Mouse (Mus musculus) cerebellum, adult 8-10 months (tissue): Measurements from ENCODE around the gene Tenm4.
A peak's percentile ranks its signal among the peaks of the same experiment; 100 is the strongest.

Source experiments
- DNase-seq: peaks from one replicate; pipeline ENCODE4 v3.0.0; 2022

The Tenm4 gene

DNA sequence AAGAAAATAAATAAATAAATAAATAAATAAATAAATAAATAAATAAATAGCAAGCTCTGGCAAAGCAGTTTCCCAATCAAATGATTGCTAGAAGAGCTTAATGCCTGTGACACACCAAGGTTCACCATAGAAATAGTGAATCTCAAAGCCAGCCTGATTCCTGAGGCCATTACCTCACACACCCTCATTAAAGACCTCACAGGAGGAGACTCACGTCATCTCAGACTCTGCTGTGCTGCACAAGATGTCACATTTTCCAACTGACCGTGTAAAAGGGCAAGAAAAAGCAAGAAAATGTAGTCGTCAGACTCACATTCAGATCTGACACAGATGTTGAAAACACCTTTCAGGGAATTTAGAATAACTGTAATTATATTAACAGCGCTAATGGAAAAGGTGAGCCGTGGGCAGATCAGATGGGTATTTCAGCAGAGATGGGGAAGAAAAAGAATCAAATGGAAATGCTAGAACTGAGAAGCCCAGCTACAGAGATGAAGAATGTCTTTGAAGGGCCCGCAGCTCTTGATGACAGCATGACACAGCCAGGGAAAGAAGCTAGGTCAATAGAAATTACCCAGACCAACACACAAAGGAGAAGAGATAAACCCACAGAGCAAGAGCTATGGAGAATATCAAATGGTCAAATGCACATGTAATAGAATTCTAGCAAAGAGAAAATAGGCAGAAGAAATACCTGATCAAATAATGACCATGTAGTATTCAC, 709.3 kb downstream of the Tenm4 start:
- DNase-seq = no peak

DNA sequence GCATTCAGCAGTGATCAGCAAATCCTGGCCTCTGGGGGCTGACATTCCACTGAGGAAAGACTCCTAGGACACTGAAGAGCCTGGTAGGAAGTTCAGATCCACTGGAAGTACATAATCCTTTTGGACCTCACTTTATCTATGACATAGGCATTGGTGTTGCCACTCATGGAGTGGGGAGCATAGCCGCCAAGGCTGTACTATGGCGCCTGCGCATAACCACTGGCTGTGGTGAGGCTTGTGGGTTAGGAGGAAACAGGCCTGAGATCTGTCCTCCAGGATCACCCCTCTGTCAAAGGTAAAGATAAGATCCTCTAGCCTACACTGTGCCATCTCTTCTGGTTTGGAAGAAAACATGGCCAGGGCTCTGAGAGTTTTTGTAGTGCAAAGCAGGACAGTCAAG, 712.3 kb downstream of the Tenm4 start:
- no peak for DNase-seq

DNA sequence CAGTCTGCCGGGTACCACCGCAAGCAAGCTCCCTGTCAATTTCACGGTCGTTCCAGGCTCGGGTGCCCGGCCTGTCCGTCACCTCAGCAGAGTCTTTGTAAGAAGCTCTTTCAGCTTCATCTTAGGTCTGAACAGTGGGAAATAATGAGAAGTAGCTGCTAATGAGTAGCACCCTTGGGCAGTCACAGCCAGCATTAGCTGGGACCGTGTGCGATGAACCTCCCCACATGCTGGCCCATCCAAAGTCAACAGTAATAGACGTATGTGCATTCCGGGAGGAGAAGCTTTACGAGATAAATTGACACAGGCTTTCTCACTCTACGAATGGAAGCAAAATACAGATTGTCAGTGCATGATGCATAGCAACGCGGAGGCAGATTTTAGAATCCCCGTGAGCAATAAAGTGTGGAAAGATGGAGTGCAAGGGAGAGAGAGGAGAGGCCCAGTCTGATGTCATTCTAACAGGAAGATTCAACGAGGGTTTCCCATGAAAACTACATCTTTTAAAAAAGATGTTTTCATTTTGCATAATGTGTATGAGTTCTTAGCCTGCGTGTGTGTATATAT, 716.1 kb downstream of the Tenm4 start:
- no peak for DNase-seq

DNA sequence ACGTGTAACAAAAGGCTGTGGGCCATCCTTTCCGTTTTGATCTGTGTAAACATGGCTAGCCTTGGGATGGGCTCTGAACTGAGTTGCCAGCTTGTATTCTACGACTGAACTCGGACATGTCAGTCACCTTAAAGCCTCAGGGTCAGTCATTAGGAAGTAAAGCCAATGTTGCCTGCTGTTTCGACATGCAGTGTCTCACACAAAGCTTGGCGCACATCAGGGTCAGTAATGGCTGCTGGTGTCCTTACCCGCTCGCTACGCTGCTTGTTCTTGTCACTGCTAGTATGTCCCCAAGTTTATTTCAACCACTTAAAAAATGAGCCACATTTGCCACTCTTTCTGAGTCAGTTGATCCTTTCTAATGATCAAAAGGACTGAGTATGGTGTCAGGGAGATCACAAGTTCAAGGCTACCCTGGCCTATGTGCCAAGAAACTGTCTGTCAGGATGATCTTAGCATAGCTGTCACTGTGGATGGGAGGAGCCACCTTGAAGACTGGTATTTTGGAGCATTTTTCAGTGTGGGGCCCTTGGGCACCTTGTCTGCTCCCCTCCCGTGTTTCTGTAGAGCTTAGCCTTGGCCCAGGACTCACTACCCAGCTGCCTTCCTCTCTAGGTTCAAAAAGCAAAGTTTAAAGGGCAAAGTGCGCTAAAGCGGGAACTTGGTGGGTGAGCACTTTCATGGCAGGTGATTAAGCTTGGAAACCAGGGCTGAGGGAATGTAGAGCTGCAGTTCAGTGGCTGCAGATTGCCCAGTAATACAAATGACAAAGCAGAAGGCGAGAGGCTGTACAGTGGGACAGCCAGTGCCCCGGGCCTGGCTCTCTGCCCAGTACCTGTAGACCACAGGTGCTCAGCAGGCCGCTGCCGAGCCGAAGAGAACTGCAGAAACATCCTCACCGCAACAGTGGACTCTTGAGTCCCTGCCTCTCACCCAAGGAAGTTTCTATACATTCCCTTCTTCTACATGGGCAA, 718.3 kb downstream of the Tenm4 start:
- no peak for DNase-seq

DNA sequence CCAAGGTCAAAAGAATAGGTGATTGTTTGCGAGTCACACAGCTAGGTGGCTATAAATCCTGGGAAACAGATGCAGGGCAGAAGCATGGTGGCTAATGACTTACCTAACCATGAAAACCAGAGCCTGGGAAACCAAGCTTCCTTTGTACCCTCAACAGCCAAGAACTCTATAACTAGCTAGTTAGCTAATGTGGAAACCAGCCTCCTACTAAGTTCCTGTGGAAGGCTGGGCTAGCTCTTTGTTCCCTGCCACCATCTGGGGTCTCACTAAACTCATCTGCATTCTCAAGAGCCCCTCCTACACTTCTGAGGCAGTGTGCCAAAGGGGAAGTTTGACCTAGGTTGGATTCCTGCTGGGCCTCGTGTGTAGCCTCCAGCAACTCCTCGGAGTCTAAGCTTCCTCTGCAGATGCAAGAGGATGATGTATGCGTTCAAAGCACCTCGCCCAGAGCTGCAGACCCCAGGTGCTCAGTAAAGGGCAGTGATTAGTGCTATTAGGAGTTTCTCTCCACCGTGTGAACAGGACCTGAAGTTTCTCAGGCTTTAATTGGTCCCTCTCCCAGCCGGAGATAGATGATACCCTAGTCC, 719.1 kb downstream of the Tenm4 start:
- no peak for DNase-seq

DNA sequence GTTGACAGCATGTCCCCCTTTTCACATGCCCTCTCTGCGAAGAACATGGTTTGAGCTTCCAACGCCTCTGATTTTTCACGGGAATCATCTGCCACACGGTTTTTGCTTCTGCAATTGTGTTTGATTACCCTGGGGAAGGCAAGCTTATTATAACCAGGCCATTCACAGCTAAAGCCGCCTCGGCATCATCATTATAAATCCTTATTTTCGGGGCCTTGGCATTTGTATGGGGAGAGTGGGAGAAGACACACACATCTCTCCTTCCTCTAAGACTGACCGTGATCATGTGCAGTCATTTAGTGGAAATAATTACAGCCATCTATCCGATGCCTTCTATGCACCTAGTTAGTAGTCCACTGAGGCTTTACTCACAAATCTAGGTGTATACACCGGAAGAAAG, 719.9 kb downstream of the Tenm4 start:
- no peak for DNase-seq

DNA sequence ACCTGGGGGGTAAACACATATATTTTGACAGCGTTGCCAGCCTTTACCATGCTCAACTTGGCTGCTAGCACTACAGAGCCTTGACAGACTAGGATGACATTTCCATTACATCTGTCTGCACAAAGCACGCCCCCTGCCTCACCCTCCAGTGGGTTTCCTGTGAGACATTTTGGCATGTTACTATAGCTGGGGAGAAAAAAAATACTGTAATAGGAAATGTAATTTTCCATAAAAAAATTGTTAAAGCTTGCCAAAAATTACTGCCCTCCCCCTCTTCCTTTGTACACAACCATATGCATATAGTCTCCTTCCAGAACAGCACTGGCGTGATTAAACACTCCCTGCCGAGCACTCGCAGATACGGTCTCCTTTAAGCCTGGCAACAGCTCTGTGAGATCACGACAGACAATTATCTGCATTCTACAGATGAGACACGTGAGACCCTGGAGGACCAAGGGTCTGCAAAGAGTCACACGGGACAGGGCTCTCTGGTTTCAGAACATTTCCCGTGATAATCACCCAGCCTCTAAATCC, 728.1 kb downstream of the Tenm4 start:
- DNase-seq = no peak

DNA sequence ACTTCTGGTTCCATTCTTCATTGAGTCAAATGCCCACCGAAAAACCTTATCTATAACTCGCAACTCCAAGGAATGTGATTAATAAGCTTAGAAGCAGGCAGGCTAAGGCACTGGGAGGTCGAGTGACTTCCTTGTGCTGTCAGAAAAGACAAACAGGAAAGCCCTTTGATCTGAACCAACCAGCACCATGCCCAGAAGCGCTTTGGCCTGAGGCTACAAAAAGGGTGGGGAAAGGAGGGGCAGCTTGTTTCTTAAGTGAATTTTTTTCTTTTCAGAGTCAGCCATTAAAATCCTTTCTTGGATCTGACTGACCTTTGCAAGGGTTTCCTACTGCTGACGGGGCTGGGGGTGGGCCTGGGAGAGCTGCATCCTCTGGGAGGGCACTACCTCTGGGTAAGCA, 731.1 kb downstream of the Tenm4 start:
- DNase-seq = no peak

DNA sequence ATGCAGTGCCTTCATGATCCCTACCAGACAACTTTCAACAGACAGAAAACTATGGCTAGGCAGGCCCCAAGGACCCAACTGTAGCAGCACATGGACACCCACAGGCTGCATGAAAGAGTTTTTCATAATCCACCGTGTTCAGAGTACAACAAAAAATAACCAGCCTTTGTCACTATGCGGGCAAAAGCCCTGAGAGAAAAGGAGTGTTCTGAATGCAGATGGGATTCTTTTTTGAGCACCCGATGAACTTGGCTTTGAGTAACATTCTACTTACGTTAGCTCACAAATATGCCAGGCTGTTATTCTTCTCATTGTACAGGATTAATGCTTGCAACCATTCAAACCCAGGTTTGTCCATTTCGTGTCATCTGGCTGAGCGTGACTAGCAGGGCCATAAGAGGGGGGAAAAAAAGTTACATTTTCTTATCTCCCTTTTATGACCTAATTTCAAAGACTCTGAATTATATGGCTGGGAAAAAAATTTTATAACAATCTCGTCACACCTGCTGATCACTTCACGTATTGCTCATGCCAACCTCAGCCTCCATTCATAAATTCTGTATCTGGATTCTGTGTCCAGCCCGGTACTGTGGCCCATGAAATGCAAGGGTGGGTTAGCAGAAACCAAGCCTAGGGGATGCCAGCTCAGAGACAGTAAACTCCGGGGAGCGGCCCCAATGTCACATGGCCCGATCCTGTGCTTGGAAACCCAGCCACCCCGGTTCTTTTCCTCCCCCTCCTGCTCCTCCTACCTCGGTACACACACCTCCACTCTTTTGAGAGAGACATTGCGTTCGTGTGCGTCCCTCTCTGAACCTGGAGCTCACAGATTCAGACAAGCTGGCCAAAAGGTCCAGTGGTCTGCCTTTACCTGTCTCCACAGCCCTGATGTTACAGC, 732.3 kb downstream of the Tenm4 start:
- no peak for DNase-seq

DNA sequence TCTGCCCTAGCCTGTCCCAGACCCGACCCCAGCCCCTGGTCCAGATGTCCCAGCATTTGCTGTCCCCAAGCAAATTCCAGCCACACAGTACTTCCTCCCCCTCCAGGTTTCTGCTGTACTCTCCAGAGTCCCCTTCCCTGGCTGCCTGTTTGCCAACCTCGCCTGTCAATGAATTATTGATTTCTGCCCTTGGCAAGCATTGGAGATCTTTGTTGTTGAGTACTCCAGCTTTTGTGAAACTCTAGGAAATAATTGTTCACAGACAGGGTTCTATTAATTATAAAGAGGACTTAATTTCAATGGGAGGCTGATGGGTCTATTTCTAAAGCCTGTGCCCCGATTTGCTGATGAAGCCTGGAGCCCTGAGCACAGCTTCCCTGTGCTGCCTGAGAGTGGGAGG, 733.4 kb downstream of the Tenm4 start:
- DNase-seq = no peak

DNA sequence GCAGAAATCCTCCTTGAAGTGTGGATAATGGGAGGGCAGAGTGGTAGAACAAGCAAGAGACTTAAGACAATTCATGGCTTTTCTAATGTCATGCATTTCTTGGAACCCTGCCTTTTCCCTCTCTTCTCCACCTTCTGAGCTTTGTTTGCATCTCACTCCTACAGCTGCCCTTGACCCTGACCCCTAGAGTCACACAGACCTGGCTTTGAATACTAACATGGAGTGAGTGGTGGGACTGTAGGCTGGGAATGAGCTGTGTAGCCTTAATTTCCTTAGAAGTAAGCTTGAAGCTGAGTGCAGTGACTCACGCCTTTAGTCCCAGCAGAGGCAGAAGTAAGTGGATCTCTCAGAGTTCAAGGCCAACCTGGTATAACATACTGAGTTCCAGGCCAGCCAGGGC, 733.9 kb downstream of the Tenm4 start:
- DNase-seq = no peak

DNA sequence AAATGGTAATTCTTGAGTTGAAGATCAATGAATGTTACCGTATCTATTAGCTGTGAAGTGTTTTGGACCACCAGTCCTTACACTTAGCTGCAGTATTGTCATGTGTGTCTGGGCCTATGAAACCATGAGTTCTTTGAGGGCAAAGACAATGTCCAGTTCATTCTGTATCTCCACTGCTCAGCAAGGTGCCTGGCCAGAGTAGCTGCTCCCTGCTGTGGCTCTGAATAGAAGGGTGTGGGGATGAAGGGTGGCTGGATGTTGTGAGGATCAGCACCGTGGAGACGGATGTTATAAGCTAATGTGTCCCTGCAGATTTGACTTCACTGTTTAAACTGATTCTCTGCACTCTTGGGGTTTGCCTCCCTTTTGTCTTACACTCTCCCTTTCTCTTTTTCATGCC, 734.4 kb downstream of the Tenm4 start:
- no peak for DNase-seq

DNA sequence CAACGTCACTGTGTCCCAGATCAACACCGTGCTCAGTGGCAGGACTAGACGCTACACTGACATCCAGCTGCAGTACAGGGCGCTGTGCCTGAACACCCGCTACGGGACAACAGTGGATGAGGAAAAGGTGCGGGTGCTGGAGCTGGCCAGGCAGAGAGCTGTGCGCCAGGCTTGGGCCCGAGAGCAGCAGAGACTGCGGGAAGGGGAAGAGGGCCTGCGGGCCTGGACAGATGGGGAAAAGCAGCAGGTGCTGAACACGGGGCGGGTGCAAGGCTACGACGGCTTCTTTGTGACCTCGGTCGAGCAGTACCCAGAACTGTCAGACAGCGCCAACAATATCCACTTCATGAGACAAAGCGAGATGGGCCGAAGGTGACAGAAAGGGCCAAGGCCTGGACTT, 735.2 kb downstream of the Tenm4 start:
- no peak for DNase-seq

DNA sequence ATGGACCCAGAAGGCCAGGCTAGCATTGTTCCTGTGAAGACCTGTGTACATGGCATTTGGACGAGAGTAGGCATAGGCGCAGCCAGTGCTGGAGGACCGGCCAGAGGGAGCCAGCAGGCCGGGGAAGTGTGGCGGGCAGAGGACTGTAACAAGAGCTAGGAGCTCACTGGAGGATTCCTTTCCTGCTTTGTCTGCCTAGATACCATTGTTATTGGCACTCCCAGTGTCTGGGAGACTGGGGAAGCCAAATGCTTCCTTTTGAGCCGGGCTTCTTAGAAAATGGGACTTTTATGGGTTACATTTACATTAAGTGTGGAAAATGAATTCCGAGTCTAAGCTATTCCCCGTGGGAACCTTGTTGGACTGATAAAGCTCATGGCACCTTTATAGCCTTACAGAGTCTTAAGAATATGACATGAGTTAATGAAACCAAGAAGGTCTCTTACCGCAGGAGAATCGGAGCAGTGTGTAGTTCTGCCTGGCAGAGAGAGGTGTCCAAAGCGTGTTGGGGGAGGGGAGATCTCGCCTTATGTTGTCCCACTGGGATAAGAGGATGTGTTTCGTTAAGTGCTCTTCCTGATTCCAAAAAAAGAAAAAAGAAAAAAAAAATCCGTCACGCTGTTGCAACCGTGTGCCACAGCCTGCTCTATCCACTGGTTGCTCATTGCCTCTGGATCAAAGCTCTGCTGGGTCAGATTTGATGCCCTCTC, 737.1 kb downstream of the Tenm4 start:
- DNase-seq = no peak

DNA sequence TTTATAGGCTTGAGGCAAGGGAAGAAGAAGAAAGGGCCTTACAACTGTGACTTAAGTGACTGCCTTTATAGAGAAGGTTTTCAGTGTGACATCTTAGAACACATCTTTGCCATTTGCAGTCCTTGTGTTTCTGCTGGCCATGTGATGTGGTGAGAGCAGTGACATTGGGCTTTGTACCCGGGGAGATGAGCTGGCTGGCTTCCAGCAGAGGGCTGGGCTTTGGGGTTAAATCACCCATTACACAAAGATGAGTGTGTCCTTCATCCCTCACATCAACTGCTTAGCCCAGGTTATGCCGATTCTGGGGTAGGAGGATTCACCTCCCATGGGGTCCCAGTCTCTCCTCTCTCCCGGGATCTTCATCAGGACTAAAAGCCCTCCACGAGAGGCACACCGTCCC, 738.8 kb downstream of the Tenm4 start:
- DNase-seq = no peak

DNA sequence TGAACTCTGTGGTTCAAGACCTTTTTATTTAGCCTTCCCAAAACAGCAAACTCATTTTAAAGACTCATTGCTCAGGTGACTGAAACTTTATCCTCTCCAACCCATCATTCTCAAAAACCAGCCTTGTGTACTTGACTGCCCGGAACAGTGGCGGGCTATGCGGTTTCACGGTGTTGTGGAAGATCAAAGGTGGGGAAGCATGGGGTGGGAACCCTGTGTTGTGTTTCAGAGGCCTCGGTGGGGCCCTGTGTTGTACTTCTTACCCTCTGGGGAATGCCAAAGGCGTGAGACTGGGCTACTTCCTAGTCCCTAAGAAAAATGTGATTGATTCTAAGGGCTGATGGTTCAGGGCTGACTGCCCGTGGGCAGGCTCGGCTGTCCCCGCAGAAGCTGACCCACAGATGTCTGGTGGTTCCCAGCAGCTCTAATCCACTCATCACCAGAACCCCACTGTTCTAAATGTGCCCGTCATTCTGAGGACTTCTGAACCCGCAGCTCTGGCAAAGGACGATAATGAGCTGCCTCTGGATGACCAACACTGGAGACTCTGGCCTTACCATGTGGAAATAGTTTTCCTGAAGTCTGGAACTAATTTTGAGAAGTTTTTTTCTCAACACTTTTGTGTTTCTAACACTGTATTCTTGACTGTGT, 739.4 kb downstream of the Tenm4 start:
- DNase-seq = no peak

DNA sequence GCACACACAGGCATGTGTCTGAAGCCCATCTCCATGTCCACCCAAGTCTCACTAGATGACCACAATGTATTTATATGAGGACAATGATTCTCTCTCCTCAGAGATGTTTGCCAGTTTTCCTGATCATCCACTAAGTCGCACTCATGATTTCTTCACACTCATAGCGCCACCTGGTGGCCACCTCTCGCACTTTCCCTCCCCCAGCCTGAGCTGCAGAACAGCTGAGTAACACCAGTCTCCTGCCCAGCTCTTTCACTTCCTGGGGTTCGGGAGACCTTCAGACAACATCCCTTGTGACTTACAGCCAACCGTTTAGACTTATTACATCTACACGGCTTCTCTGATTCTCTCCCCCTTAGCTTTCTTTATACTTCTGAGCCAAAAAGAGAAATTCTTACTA, 743.0 kb downstream of the Tenm4 start:
- DNase-seq = peak; percentile 78

DNA sequence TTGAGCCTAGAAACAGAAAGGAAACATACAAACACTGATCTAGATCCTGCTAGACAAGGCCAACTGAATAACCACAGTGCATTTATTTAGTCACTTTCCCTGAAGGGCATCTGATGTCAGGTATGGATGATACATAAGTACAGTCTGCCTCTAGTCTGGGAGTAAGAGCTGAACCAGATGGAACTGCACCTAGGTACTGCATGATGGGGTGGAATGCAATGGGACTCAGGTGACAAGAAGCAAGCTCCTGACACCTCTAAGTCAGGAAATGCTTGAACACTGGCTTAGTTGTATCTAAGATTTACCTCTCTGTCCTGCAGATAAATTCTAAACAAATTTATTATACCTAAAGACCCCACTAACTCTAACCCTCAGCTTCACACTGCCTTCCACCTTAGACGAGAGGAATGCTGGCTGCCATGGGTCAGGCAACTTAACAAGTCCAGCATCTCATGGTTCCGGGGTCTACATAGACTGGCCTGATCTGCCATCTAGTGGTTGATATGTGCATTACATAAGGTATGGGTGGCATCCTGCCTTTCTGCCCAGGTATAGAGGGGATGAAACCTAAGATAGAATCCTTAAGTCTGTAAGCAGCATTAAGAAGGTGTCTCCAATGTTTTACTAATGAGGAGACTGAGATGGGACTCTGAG, 744.5 kb downstream of the Tenm4 start:
- peak; percentile 68 for DNase-seq

DNA sequence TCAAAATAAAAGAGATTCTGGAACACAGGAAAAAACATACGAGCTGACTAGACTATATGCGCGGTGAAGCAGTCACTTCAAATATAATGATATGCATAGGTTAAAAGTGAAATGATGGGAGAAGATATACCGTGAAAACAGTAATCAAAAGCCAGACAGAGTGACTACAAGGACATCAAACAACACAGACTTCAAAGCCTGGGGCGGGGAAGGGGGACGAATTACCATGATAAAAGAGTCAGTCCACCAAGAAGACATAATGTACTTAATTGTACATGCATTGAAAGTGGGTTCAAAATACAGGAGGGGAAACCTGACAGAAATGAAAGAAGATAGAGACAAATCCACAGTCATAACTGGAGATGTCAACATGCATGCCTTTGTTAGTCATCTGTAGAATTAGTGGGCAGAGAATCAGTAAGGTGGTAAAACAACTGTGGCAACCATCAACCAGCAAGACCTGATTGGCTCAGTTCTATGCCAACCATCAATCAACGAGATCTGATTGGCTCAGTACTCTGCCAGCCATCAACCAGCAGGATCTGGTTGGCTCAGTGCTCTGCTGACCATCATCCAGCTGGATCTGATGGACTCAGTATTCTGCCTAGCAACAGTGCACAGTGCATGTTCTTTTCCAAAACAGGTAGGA, 749.5 kb downstream of the Tenm4 start:
- DNase-seq = no peak

DNA sequence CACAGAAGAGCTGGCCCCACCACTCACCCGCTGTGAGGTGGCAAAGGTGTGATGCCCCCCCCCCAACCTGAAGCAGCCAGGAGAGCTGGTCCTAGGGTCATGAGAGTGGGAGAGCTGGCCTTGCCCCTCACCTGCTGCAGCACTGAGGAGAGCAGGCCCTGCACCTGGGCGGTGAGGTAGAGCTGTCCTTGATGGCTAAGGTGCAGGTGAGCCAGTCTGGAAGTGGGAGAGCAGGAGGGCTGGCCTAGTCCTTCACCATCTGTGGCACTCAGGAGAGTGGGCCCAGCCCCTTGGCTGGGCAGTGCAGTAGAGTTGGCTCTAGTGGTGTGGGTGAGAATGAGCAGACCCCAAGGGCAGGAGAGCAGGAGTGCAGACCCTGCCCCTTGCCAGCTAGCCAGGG, 751.9 kb downstream of the Tenm4 start:
- DNase-seq = no peak
